Mouse (Mus musculus) limb, embryonic 13.5 days (tissue): ENCODE data around the gene Lrp1. TPM values are rescaled to one million over a fixed set of nuclear protein-coding genes. Genes with fewer than 3 reads are reported as not detected.
A peak's percentile ranks its signal among the peaks of the same experiment; 100 is the strongest.

Source experiments
- ATAC-seq: fragments of 200-750 bp; cut with Nextera tagmentation; 2 replicates; pipeline ENCODE4 v1.8.0; 2017; ENCODE audit warnings: low read depth, moderate number of reproducible peaks, moderate TSS enrichment; ENCODE audit not compliant: low FRiP score
- H3K27ac ChIP-seq: fragments of 300-500 bp; sonication (generic); 2 replicates; pipeline ENCODE4 v1.5.1; 2015; ENCODE audit warnings: inconsistent platforms, mild to moderate bottlenecking, moderate library complexity
- H3K27me3 ChIP-seq: fragments of 300-500 bp; sonication (generic); 2 replicates; pipeline ENCODE4 v1.6.1; 2015; ENCODE audit warnings: mild to moderate bottlenecking, inconsistent platforms
- H3K36me3 ChIP-seq: fragments of 300-500 bp; sonication (generic); 2 replicates; pipeline ENCODE4 v1.6.1; 2015; ENCODE audit warnings: inconsistent platforms, mild to moderate bottlenecking, moderate library complexity
- H3K4me1 ChIP-seq: fragments of 300-500 bp; sonication (generic); 2 replicates; pipeline ENCODE4 v1.6.1; 2015; ENCODE audit warnings: inconsistent platforms
- H3K4me2 ChIP-seq: fragments of 300-500 bp; sonication (generic); replicated peaks from 2 replicates; pipeline ENCODE4 v1.6.1; 2015; ENCODE audit warnings: inconsistent platforms, mild to moderate bottlenecking, moderate library complexity
- H3K4me3 ChIP-seq: fragments of 300-500 bp; sonication (generic); 2 replicates; pipeline ENCODE4 v1.5.1; 2015; ENCODE audit warnings: moderate library complexity, mild to moderate bottlenecking, inconsistent platforms
- H3K9ac ChIP-seq: fragments of 300-500 bp; sonication (generic); 2 replicates; pipeline ENCODE4 v1.6.1; 2015; ENCODE audit warnings: mild to moderate bottlenecking, inconsistent platforms
- H3K9me3 ChIP-seq: fragments of 300-500 bp; sonication (generic); 2 replicates; pipeline ENCODE4 v1.6.1; 2016; ENCODE audit warnings: inconsistent platforms
- WGBS: fragments of 180-500 bp; shearing (Covaris S2); methylation state at CpG from one replicate; pipeline ENCODE4 v1.1.7; 2015; 5-methylcytosine and 5-hydroxymethylcytosine counted together
- polyA plus RNA-seq: library from polyadenylated mRNA; unstranded; fragments of >200 nt; fragmentation: Nextera tagmentation; extraction: Ambion mirVana; gene quantifications from 2 replicates; pipeline ENCODE4 v1.2.1, GENCODE M21; 2015

Lrp1 gene
- polyA plus RNA-seq, 1 experiment from 2014 or later = 127 TPM

DNA sequence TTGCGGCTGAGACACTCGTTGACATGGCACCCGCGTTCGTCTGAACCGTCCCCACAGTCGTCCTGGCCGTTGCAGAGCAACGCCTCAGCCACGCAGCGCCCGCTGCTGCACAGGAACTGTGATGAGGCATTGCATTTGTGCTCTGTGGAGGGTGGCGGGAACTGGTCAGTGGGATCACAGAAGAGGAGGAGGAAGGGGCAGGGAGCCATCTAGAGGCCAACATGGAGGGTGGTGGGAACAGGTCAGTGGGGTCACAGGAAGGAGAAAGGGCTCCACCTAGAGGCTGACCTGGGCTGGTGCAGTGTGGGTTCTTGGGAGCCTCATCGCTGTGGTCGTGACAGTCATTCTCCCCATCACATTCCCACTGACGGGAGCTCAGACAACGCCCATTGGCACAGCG, 65.2 kb downstream of the Lrp1 start:
- Histone ChIP-seq H3K27ac (no peak overlapping the region), H3K9me3 (no peaks in the 10 kb centered on the region), H3K4me1 (no peaks in the 10 kb centered on the region), H3K9ac (no peak overlapping the region), H3K4me2 (no peak overlapping the region), H3K4me3 (no peak overlapping the region), H3K36me3 (peaks cover 100% of the 10 kb centered on the region), H3K27me3 (no peaks in the 10 kb centered on the region)
- ATAC-seq = no peak
- 75% methylated on average over 18 of the region's 18 CpGs for WGBS

DNA sequence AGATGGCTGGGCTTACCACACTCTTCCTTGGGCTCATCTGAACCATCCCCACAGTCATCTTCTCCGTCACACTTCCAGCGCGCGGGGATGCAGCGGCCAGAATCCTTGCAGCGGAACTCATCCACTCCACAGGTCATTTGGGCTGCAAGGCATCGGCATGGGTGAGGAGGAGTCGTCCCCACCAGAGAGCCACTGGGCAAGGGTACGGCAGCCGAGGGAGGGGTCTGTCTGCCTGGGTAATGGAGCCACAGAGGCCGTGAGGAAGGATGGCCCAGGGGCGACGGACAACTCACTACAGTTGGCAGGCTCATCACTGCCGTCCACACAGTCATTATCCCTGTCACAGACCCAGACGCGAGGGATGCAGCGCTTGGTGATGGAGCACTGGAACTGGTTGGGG, 71.1 kb downstream of the Lrp1 start:
- no peak for ATAC-seq
- Histone ChIP-seq H3K27me3 (no peaks in the 10 kb centered on the region), H3K4me3 (no peak overlapping the region), H3K27ac (no peak overlapping the region), H3K4me1 (no peaks in the 10 kb centered on the region), H3K36me3 (peaks cover 100% of the 10 kb centered on the region), H3K9me3 (no peaks in the 10 kb centered on the region), H3K4me2 (no peak overlapping the region), H3K9ac (no peak overlapping the region)
- 88% methylated on average over 17 of the region's 17 CpGs for WGBS

DNA sequence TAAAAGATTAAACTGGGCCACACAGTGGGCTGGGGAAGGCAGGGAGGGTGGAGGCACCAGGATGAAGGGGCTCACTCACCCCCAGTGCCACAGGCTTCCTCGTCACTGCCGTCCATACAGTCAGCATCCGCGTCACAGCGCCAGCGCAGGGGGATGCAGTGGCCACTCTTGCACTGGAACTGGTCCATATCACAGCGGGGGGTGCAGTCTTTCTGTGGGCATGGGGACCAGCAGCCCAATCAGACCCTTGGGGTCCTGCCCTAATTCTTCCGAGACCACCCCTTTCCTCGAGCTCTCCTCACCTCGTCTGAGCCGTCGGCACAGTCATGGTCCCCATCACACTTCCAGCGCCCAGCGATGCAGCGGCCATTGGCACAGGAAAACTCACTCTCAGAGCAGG, 72.7 kb downstream of the Lrp1 start:
- H3K4me1 ChIP-seq = no peaks in the 10 kb centered on the region
- H3K4me3 ChIP-seq = no peak overlapping the region
- no peaks in the 10 kb centered on the region for H3K27me3 ChIP-seq
- no peak for ATAC-seq
- no peak overlapping the region for H3K4me2 ChIP-seq
- H3K9ac ChIP-seq = no peak overlapping the region
- H3K27ac ChIP-seq = no peak overlapping the region
- H3K36me3 ChIP-seq = peaks cover 100% of the 10 kb centered on the region
- H3K9me3 ChIP-seq = no peaks in the 10 kb centered on the region
- WGBS = 96% methylated on average over 15 of the region's 15 CpGs

DNA sequence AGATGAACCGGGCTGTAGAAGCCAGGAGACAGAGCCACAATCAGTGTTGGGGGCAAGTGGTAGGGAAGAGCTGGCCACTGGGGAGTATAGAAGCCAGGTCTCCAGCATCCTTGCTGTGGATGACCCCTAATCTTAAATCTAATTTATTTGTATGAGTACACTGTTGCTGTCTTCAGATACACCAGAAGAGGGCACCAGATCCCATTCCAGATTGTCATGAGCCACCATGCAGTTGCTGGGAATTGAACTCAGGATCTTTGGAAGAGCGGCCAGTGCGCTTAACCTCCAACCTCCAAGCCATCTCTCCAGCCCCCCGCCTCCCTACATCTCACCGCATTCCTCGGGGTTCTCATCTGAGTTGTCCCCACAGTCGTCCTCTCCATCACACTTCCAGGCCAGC, 74.4 kb downstream of the Lrp1 start:
- 92% methylated on average over 7 of the region's 7 CpGs for WGBS
- no peak for ATAC-seq
- peaks cover 100% of the 10 kb centered on the region for H3K36me3 ChIP-seq

DNA sequence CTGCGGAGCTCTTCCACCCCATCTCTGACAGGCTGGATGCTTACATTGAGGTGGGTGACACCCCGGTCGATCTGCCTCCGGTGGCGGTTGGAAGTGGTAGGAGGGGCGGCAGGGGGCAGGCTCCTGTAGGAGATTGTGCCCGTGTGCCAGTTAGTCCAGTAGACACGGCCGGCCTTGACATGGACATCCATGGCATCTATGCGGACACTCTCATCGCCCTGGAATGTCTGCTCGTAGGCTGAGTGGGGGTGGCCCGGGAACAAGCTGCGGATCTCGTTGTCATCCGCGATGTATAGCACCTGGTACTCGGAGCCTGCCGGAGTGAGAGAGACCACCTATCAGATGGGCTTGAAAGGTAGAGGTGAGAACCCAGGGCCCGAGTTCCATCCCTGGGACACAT, 76.6 kb downstream of the Lrp1 start:
- 95% methylated on average over 20 of the region's 20 CpGs for WGBS
- Histone ChIP-seq H3K4me3 (no peak overlapping the region), H3K36me3 (peaks cover 99% of the 10 kb centered on the region), H3K4me1 (no peaks in the 10 kb centered on the region), H3K9me3 (no peaks in the 10 kb centered on the region), H3K4me2 (no peak overlapping the region), H3K9ac (no peak overlapping the region), H3K27ac (no peak overlapping the region), H3K27me3 (no peaks in the 10 kb centered on the region)
- no peak for ATAC-seq

More for the DNA sequence above, 74.4 kb downstream of the Lrp1 start:
- Histone ChIP-seq H3K9me3 (no peaks in the 10 kb centered on the region), H3K4me2 (no peak overlapping the region), H3K27ac (no peak overlapping the region), H3K27me3 (no peaks in the 10 kb centered on the region), H3K4me3 (no peak overlapping the region), H3K9ac (no peak overlapping the region), H3K4me1 (no peaks in the 10 kb centered on the region)

DNA sequence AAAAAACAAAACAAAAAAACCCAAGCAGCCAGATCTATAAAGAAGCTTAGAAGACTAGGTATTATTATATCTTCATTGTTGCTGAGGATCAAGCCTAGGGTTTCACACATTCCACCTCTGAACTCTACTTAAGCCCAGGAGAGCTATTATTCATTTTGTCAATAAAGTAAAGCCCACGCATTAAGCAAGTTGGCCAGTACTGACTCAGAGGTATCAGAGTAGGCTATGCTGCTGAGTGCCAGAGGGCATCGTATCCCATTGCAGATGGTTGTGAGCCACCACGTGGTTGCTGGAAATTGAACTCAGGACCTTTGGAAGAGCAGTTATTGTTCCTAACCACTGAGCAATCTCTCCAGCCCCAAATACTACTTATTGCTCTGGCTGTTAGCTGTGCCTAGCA, 77.0 kb downstream of the Lrp1 start:
- Histone ChIP-seq H3K27ac (no peak overlapping the region), H3K4me3 (no peak overlapping the region), H3K36me3 (peaks cover 99% of the 10 kb centered on the region), H3K27me3 (no peaks in the 10 kb centered on the region), H3K4me1 (no peaks in the 10 kb centered on the region), H3K9me3 (no peaks in the 10 kb centered on the region), H3K4me2 (no peak overlapping the region), H3K9ac (no peak overlapping the region)
- ATAC-seq = no peak
- WGBS = 67% methylated on average over 3 of the region's 3 CpGs

DNA sequence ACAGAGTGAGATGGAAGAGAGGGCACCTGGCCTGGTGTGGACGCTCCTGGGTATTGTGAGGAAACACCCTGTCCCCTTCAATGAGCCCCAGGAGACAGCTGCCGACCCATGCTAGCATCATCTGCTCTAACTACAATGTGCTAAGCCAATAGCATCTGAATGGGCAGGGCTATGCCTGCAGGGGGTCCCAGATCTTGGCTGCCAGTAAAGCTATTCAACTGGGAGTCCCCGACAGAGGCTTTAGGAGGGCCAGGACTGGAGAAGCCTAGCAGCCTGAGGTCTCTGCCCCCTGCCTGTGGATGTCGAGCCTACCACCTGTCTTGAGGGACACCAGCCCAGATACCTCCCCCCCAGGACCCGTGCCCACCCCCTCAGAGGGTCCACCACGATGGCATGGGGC, 78.2 kb downstream of the Lrp1 start:
- Histone ChIP-seq H3K4me2 (no peak overlapping the region), H3K4me3 (no peak overlapping the region), H3K27ac (no peak overlapping the region), H3K9ac (no peak overlapping the region), H3K36me3 (peaks cover 93% of the 10 kb centered on the region), H3K27me3 (no peaks in the 10 kb centered on the region), H3K9me3 (no peaks in the 10 kb centered on the region), H3K4me1 (no peaks in the 10 kb centered on the region)
- WGBS = 56% methylated on average over 6 of the region's 6 CpGs
- no peak for ATAC-seq

DNA sequence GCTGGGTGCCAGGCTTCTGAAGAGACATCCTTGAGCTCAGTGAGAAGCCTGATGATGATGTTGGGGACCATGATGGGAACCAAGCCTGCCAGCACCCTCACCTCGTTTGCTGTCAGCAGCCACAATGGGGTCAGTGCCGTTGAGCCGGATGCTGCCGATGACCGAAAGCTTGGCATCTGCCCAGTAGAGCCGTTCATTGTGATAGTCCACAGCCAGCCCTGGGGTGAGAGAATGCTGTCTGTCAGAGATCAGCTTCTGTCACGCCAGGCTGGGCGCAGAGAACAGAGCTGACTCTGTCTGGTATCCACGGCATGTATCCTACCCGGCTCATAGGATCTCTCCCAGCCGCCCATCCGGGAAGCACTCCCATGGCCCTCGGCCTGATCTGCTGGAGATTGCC, 78.9 kb downstream of the Lrp1 start:
- Histone ChIP-seq H3K4me1 (no peaks in the 10 kb centered on the region), H3K4me3 (no peak overlapping the region), H3K9me3 (no peaks in the 10 kb centered on the region), H3K4me2 (no peak overlapping the region), H3K27ac (no peak overlapping the region), H3K27me3 (peaks cover 1% of the 10 kb centered on the region), H3K9ac (no peak overlapping the region), H3K36me3 (peaks cover 87% of the 10 kb centered on the region)
- WGBS = 90% methylated on average over 13 of the region's 13 CpGs
- no peak for ATAC-seq

DNA sequence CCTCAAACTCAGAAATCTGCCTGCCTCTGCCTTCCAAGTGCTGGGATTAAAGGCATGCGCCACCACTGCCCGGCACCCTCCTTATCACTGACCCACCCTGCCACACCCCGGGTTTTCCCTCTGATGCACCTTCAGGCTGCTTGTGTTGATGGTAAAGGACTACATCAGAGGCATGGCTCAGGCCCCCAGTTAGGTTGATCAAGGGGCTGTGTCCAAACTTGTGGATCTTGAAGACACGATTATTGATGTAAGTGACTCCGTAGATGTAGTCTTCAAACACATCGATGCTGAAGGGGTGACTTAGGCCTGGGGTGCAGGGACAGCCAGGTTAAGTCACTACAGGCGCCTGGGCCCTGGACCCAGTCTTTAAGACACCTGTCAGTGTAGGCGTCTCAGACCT, 79.4 kb downstream of the Lrp1 start:
- Histone ChIP-seq H3K36me3 (peaks cover 81% of the 10 kb centered on the region), H3K27me3 (peaks cover 7% of the 10 kb centered on the region), H3K4me1 (no peaks in the 10 kb centered on the region), H3K4me2 (no peak overlapping the region), H3K27ac (no peak overlapping the region), H3K9me3 (no peaks in the 10 kb centered on the region), H3K9ac (no peak overlapping the region), H3K4me3 (no peak overlapping the region)
- ATAC-seq = no peak
- WGBS = 94% methylated on average over 8 of the region's 8 CpGs

DNA sequence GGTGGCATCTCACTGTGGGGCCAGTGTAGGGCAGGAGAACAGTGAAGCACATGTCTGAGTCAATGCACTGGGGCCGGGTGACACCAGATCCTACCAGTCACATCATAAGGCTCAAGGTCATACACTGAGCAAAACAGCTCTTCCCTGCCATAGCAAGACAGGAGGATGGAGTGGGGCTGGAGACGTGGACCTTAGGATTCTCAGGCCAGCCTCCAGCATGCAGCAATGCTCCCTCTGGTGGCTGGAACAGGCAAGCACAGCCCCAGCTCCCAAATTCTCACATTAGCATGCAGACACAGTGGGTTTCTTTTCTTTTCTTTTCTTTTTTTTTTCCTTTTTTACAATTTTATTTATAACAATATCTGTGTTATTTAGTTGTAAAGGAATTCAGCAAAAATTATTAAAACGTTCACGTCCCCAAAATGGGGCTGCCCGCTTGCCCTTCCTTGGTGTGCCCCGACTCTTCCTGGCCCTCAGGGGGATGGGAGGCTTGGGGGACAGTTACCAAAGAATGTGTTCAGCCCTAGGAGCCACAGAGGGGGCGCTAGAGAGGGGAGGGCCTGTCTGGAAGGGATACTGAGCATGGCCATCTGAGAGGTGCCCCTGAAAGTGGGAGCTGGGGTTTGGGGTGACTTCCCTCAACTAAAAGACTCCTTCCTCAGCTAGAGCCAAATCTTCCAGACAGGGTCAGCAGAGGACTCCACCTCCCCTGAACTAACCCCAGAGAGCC, 82.9 kb downstream of the Lrp1 start:
- Histone ChIP-seq H3K4me2 (no peak overlapping the region), H3K4me3 (no peak overlapping the region), H3K4me1 (peaks cover 20% of the 10 kb centered on the region), H3K9me3 (no peaks in the 10 kb centered on the region), H3K27me3 (peaks cover 42% of the 10 kb centered on the region), H3K27ac (no peak overlapping the region), H3K9ac (no peak overlapping the region), H3K36me3 (peaks cover 46% of the 10 kb centered on the region)
- ATAC-seq = peak; percentile 31; the same call in 1 of the 2 replicates
- 24% methylated on average over 7 of the region's 7 CpGs for WGBS

DNA sequence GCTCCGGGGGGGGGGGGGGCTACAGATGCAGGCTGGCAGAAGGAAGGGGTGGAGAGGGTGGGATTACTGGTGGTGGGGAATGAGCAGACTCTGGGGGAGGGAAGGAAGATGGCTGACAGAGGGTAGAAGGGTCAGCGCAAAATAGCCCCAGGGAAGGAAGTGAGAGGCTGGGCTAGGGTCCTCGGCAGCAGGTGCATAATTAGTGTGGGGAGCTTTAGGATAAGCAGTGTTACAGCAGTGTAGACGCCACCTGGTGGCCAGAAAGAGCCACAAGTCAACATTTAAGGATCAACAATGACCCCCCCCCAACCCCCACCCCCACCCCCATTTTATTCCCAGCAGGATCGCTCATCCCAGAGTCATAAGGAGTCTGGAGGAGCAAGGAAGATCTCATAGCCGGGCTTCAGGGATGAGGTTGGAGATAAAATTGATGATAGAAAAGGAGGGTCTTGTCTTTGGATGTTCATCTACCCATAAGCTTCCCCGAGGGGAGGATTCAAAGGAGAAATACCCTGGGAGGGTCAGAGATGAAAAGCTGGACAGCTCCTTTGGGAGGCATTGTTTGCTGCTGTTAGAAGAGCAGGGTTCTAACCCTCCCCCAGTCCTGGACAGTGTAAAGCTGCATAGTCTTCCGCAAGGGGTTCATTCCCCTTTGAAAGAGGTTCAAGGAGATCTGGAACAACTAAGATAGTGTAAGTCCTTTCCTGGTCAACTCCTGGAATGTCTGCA, 84.2 kb downstream of the Lrp1 start:
- Histone ChIP-seq H3K4me2 (no peak overlapping the region), H3K27me3 (peaks cover 54% of the 10 kb centered on the region), H3K9me3 (no peaks in the 10 kb centered on the region), H3K4me3 (no peak overlapping the region), H3K27ac (no peak overlapping the region), H3K9ac (no peak overlapping the region), H3K4me1 (peaks cover 33% of the 10 kb centered on the region), H3K36me3 (peaks cover 33% of the 10 kb centered on the region)
- no peak for ATAC-seq
- WGBS = 14% methylated on average over 8 of the region's 8 CpGs

DNA sequence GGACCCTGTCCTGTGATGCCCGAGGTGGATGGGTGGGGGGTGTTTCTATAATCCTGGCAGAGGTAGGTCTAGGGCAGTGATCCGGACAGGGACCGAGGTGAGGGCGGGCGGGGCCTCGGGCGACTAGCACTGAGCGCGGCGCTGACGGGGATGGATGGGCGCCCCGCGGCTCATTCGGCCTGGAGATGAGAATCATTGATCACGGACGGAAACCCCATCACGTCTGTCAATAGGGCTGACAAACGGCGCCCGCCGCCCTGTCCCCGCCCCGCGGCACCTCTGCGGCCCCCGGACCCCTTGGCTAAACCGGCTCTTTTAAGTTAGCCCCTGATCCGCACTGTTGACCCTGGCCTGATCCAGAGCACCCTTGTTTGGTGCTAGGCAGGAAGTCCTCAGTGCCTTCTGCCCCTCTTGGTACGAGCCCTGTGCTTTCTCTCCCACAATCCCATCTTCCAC, 86.0 kb downstream of the Lrp1 start:
- Histone ChIP-seq H3K36me3 (peaks cover 17% of the 10 kb centered on the region), H3K27ac (no peak overlapping the region), H3K4me2 (peak overlapping the region; percentile 90), H3K9ac (0 out of 2 replicates have a peak overlapping the region, but pooled peaks have one; percentile 63), H3K4me3 (peak overlapping the region; percentile 51), H3K27me3 (peaks cover 71% of the 10 kb centered on the region), H3K4me1 (peaks cover 51% of the 10 kb centered on the region), H3K9me3 (no peaks in the 10 kb centered on the region)
- under 1% methylated on average over 28 of the region's 30 CpGs for WGBS
- no peak for ATAC-seq
